Mouse (Mus musculus): ENCODE measurements around the gene Eogt. TPM values are rescaled to one million over a fixed set of nuclear protein-coding genes. Genes with fewer than 3 reads are reported as not detected.

The Eogt gene
- polyA plus RNA-seq, 1 experiment: 6.0 TPM

DNA sequence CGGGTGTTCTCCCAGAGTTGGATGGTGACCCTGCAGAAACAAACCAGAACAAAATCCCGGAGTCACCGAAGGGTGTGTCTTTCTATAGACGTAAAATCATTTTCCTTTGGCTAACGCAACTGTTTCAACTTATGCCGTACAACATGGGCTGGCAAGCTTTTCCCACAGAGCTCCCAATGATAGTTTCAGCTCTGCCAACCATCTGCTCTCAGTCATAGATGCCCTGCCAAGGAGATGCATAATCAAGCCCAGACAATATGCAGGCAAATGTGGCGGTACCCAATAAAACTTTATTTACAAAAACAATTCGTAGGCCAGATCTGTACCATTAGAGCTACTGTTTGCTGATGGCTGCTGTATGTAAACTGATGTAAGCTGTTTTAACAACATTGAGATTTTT lies 36.8 kb downstream of the Eogt start:
- WGBS: 75% methylated on average over 8 of the region's 8 CpGs
- no peak for DNase-seq (ENCODE audit: low read depth, low spot score)

GRCm38 (mm10) chr6:97106777-97107176 lies 42.2 kb downstream of the Eogt start:
- 33% methylated on average over 2 of the region's 2 CpGs for WGBS
- DNase-seq (ENCODE audit: low read depth, low spot score): peak; percentile 29

DNA sequence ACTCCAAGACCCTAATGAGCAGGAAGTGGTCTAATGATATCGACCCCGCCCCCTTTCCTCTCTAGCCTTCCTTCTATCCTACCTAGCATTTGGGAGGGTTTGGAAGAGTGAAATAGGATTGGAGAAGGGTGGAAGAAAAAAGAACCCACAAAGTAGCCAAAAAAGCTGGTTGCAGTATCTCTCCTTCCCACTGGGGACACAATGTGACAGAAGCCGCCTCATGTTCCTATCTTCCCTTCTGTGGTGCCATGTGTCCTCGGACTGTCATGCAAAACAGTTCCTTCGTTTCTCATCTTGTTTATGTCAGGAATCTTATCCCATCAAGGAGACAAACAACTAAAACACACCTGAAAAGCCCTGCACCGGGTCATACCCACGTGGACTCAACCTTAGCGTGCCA lies 42.9 kb downstream of the Eogt start:
- DNase-seq (ENCODE audit: low read depth, low spot score): no peak
- 87% methylated on average over 8 of the region's 8 CpGs for WGBS

GRCm38 (mm10) chr6:97104264-97104852 lies 44.6 kb downstream of the Eogt start:
- WGBS: 40% methylated on average over 7 of the region's 7 CpGs
- no peak for DNase-seq (ENCODE audit: low read depth, low spot score)

DNA sequence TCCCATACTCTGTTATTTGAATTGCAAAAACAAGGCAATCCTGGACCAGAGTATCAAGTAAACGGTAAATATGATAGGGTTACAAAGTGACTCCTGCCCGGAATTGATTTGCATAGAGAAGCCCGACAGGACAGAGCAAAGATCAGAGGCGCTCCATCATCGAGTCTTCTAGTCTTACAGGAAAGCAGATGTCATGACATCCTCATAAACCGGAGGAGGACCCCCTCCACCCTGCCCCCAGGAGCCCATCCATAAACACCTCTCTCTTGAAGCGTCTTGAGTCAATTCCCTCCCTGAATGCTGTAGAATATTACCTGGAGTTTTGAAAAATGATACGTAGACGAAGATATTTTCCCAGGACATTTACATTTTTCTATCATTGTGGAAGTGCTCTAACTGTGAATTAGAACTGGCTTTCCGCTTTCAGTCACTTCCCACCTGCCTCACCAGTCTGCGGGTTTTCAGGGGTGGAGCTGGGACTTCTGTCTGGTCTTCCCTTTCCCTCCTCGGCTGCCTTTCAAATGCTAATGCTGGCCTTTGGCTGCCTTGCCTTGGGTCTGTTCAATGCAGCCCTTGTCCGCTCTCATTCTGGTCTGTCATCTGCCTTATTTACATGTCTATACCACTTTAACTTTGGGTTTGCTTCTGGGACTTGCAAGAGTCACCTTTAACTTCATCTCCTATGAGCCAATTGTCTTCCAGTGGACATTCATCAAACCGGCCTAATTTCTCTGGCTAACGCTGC lies 46.9 kb downstream of the Eogt start:
- DNase-seq (ENCODE audit: low read depth, low spot score): no peak
- 26% methylated on average over 15 of the region's 15 CpGs for WGBS

DNA sequence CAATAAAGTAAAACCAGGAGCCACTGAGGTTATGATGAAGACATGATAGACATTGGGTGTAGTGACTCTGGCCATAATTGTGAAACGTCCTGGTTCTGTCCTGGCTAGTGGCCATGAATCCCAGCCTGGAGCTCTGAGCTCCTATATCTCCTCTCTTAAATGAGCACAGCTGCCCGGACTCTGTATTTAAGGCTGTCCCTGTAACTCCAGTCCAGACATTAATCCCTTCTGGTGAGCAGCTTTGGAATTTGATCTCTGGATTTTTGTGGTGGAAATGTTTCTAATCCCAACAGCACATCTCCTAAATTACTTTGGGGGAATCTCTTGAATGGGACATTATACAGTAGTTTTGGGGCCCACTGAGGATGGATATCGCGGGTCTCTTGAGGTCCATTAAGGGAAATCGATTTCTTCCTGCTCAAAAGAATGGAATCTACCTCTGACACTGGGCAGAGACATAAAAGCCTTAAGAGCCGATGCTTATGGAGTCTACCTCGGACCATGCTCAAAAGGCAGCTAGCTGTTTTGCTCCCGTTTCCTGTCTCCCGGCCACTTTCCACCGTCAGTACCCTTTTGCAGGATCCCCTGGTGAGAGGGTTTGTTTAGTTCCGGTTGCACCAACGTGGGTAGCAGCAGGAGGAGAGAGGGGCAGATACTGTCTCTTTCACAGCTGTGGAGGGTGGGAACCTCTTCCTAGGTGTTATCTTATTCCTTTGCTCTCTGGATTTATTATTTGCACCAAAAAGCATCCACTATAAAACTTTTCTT lies 47.6 kb downstream of the Eogt start:
- WGBS: 28% methylated on average over 12 of the region's 12 CpGs
- DNase-seq (ENCODE audit: low read depth, low spot score): no peak

DNA sequence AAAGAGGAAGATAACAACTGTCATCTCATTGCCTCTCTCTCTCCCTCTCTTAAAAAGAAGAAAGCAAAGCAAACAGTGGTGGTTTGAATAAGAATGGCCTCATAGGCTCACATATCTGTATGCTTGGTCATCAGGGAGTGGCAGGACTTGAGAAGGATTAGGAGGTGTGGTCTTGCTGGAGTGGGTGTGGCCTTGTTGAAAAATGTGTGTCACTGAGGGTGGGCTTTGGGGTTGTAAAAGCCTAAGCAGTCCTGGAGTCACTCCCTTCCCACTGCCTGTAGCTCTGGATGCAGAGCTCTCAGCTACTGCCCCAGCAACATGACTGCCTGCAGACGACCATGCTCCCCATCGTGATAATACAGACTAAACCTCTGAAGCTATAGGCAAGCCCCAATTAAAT lies 66.6 kb downstream of the Eogt start:
- DNase-seq (ENCODE audit: low read depth, low spot score): no peak
- 81% methylated on average over 2 of the region's 2 CpGs for WGBS

- DNase-seq (ENCODE audit: low read depth, low spot score): no peak
- 49% methylated on average over 9 of the region's 9 CpGs for WGBS
Measured at GRCm38 (mm10) chr6:97080016-97080415, 69.0 kb downstream of the Eogt start.

- WGBS: 2% methylated on average over 30 of the region's 30 CpGs
- DNase-seq (ENCODE audit: low read depth, low spot score): no peak
Measured at GRCm38 (mm10) chr6:97060074-97060681, 88.8 kb downstream of the Eogt start, which contains the start of gene Fam19a4. TSS of gene Fam19a4 (minus strand) at chr6:97060413.

Other genes with a start within 250 kb of the Eogt start
- gene Fam19a4, start 88.8 kb downstream of the Eogt start, polyA plus RNA-seq (2012; rRNA removed): 0.04 TPM in 1 of 2 replicates, not detected in the other
- 2.2 and 3.8 TPM in 2 replicates for gene Tmf1, start 29.9 kb upstream of the Eogt start, polyA plus RNA-seq (2012; rRNA removed)
- 12.9 and 15.4 TPM in 2 replicates for gene Uba3, start 56.5 kb upstream of the Eogt start, polyA plus RNA-seq (2012; rRNA removed)
- 54.7 and 56.7 TPM in 2 replicates for gene Arl6ip5, start 61.5 kb upstream of the Eogt start, polyA plus RNA-seq (2012; rRNA removed)
- gene Lmod3, start 103.6 kb upstream of the Eogt start, polyA plus RNA-seq (2012; rRNA removed): 0.07 TPM in 1 of 2 replicates, not detected in the other

Measured in large intestine, adult 2 months (tissue).